Mouse (Mus musculus) ES-CJ7 (cell line): ENCODE data around the gene Btnl4.
"Not testable (repeated sequence)": the region's sequence is repeated elsewhere in the genome, so short reads cannot be mapped to it uniquely, and the experiment has no call there.

Experiments used
- DNase-seq: peaks from one replicate; pipeline ENCODE4 v3.0.0; 2011; ENCODE audit warnings: low read depth, low spot score

The Btnl4 gene

GRCm38 (mm10) chr17:34477238-34478013 lies at the start of gene Btnl4:
Gene Btnl4 (minus strand): TSS chr17:34477318.
- DNase-seq = not testable (repeated sequence)

- DNase-seq = no peak
These were observed 41.9 kb upstream of the Btnl4 start for GRCm38 (mm10) chr17:34519001-34519400.

- not testable (repeated sequence) for DNase-seq
These were observed 41.5 kb upstream of the Btnl4 start for GRCm38 (mm10) chr17:34518571-34518970.

- DNase-seq = no peak
These were observed 40.7 kb upstream of the Btnl4 start for GRCm38 (mm10) chr17:34517795-34518194.

GRCm38 (mm10) chr17:34517252-34517651 lies 40.1 kb upstream of the Btnl4 start, which contains the start of gene Btnl6:
Gene Btnl6 (minus strand): TSS chr17:34517352.
- DNase-seq = no peak

GRCm38 (mm10) chr17:34516514-34516913 lies 39.4 kb upstream of the Btnl4 start:
- no peak for DNase-seq

- DNase-seq = peak; percentile 25
These were observed 34.6 kb upstream of the Btnl4 start for GRCm38 (mm10) chr17:34511723-34512122.

GRCm38 (mm10) chr17:34507591-34507990 lies 30.5 kb upstream of the Btnl4 start:
- DNase-seq = no peak

- not testable (repeated sequence) for DNase-seq
These were observed 20.6 kb upstream of the Btnl4 start for GRCm38 (mm10) chr17:34497726-34498125.

- DNase-seq = not testable (repeated sequence)
These were observed 20.2 kb upstream of the Btnl4 start for GRCm38 (mm10) chr17:34497319-34497718.

GRCm38 (mm10) chr17:34496539-34496938 lies 19.4 kb upstream of the Btnl4 start:
- no peak for DNase-seq

GRCm38 (mm10) chr17:34495156-34495555 lies 18.0 kb upstream of the Btnl4 start:
- not testable (repeated sequence) for DNase-seq

- no peak for DNase-seq
These were observed 15.7 kb upstream of the Btnl4 start for GRCm38 (mm10) chr17:34492796-34493195.

GRCm38 (mm10) chr17:34476427-34476826 lies 691 bp downstream of the Btnl4 start:
- no peak for DNase-seq

GRCm38 (mm10) chr17:34475060-34475459 lies 2.1 kb downstream of the Btnl4 start:
- DNase-seq = no peak

GRCm38 (mm10) chr17:34470491-34470890 lies 6.6 kb downstream of the Btnl4 start:
- DNase-seq = no peak

- DNase-seq = not testable (repeated sequence)
These were observed 11.2 kb downstream of the Btnl4 start for GRCm38 (mm10) chr17:34465906-34466305.

GRCm38 (mm10) chr17:34459255-34459654 lies 17.9 kb downstream of the Btnl4 start:
- no peak for DNase-seq

GRCm38 (mm10) chr17:34457668-34458067 lies 19.4 kb downstream of the Btnl4 start:
- no peak for DNase-seq

- DNase-seq = no peak
These were observed 28.6 kb downstream of the Btnl4 start for GRCm38 (mm10) chr17:34448473-34449041.

- no peak for DNase-seq
These were observed 35.1 kb downstream of the Btnl4 start for GRCm38 (mm10) chr17:34441990-34442389.

GRCm38 (mm10) chr17:34439795-34440194 lies 37.3 kb downstream of the Btnl4 start:
- peak; percentile 12 for DNase-seq

GRCm38 (mm10) chr17:34438588-34438987 lies 38.5 kb downstream of the Btnl4 start:
- no peak for DNase-seq
